Mouse (Mus musculus): ENCODE results near the gene Dop1b.

GRCm38 (mm10) chr16:93692744-93693143, 19.0 kb upstream of the Dop1b start:
- TF ChIP-seq ZC3H11A (IDR thresholded peaks at IDR 0.05; ENCODE audit: borderline replicate concordance, low read depth, low read length) (no peak), ZNF384 (IDR thresholded peaks at IDR 0.05; ENCODE audit: low read depth, low read length) (no peak), CHD2 (IDR thresholded peaks at IDR 0.05; ENCODE audit: low read depth, low read length) (no peak), HCFC1 (IDR thresholded peaks at IDR 0.05; ENCODE audit: borderline replicate concordance, insufficient read depth, low read length) (no peak), MAFK (IDR thresholded peaks at IDR 0.05; ENCODE audit: insufficient read depth, low read depth, low read length) (no peak)

All from ES-E14 (cell line).